Mouse (Mus musculus): Measurements from ENCODE around the gene Phlda3.

DNA sequence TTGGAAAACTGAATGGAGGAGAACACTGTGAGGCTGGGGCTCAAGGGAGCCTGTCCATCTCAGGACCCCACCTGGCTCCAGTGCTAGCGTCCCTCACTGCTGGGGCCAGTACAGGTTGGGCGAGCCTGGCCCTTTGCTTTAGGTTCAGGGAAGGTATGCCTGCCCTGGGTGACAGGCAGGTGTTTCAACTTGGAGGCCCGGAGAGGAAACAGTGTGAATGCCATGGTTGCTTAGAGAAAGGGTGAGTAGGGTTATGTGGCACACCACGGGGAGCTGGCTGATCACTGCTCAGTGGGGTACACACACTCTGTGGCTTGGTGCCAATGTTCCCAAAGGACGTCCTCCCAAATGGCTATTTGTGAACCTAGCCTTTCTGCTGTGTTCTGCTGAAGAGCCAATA is 48.6 kb downstream of the Phlda3 start:
- TF ChIP-seq CEBPB (IDR thresholded peaks at IDR 0.05; ENCODE audit: insufficient read depth, poor library complexity, severe bottlenecking) (no peak), POLR2A (IDR thresholded peaks at IDR 0.05; ENCODE audit: insufficient read length, low read depth) (no peak)
